Mouse (Mus musculus) ovary, adult 18-20 months (tissue): ENCODE results near the gene Zfp768.
"Not testable (repeated sequence)": the region's sequence is repeated elsewhere in the genome, so short reads cannot be mapped to it uniquely, and the experiment has no call there.

Experiments
- DNase-seq: peaks from one replicate; pipeline ENCODE4 v3.0.0; 2022; ENCODE audit warnings: low spot score, mixed read lengths

The Zfp768 gene

GRCm38 (mm10) chr7:127345512-127346325 lies at the start of gene Zfp768:
TSS of gene Zfp768 (minus strand) at chr7:127345589.
- DNase-seq = peak; percentile 89

GRCm38 (mm10) chr7:127393944-127394333 lies 48.5 kb upstream of the Zfp768 start:
- no peak for DNase-seq

DNA sequence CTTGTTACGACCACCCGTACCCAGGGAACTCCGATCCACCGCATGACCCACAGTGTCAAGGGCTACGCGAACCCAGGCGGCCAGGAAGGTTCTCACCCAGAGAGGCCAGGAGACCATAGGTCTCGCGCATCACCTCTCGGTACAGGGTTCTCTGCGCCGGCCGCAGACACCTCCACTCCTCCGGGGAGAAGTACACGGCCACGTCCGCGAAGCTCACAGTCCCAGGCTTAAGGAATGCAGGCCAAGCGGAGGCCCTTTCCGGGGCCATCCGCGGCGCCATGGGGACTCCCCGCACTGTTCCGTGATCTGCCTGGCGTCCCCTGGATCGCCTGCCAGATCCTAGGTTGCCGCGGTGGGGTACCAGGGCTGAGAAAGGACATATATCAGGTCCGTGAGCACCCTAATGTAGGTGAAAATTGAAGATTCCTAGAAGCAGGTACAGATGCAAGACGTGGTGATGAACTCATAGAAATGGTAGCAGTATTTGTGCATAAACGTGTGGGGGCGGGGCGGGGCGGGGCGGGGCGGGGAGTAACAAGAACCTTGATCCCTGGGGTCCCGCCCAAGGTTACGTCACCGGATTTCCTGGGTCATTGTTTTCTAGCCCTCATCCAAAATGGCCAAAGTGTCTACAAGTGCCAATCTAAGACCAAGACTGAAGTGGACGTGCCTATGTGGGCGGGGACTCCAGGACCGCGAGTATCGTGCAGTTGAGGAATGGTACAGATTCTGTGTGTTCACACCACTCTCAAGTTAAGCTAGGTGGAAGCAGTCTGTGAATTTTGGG lies 48.0 kb upstream of the Zfp768 start, which contains the start of gene E430018J23Rik:
Gene E430018J23Rik (minus strand): TSS at position 473 of the 787 bp plus-strand sequence.
- DNase-seq = peak; percentile 94

GRCm38 (mm10) chr7:127392251-127392824 lies 46.9 kb upstream of the Zfp768 start:
- DNase-seq = no peak

DNA sequence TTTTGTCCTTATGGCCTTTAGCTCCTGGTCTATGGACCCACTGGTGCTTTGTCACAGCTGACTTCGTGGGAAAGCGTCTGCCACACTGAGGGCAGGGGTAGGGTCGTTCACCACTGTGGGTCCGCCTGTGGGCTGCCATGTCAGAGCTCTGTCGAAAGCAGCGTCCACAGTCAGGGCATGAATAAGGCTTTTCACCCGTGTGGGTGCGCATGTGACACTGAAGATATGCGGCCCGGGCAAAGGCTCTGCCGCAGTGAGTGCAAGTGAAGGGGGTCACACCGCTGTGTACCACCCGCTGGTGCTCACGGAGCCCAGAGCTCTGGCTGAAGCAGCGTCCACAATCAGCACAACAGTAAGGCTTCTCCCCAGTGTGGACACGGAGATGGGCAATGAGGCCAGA lies 46.1 kb upstream of the Zfp768 start:
- no peak for DNase-seq

GRCm38 (mm10) chr7:127390306-127390705 lies 44.9 kb upstream of the Zfp768 start:
- no peak for DNase-seq

GRCm38 (mm10) chr7:127388201-127388600 lies 42.8 kb upstream of the Zfp768 start:
- not testable (repeated sequence) for DNase-seq

GRCm38 (mm10) chr7:127386641-127387392 lies 41.4 kb upstream of the Zfp768 start, which contains the start of gene 9130019O22Rik:
TSS of gene 9130019O22Rik (minus strand) at chr7:127387166.
- peak; percentile 82 for DNase-seq

- not testable (repeated sequence) for DNase-seq
Observed at GRCm38 (mm10) chr7:127385560-127385959, 40.2 kb upstream of the Zfp768 start.

DNA sequence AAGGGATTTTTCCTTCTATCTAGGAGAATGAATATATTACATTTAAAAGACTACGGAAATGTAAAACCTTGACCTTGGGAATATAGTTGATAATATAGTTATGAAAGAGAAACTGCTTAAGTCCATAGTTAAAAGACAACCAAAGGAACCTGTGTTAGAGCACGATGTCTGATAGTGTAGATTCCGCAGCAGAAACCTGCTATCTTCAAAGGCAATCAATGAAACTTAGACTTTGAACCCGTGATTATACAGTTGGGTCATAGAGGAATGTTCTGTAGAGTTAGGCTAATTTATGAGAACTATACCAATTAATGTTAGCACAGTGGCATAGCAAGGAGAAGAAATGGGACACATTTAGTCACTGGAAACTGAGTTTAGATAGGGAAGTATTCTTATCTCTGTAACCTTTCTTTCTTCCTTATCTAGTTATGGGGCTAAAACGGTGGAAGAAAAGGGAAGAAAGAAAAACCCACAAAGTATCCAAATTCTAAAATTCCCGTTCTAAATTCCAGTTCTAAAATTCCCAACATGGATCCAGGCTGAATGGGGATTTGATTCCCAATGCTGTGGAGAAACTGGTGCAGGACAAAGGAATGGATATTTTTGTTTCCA lies 33.0 kb upstream of the Zfp768 start:
- no peak for DNase-seq

GRCm38 (mm10) chr7:127375271-127376245 lies 30.2 kb upstream of the Zfp768 start, which contains the start of gene Zfp747:
TSS of gene Zfp747 (minus strand) at chr7:127376050.
- peak; percentile 86 for DNase-seq

DNA sequence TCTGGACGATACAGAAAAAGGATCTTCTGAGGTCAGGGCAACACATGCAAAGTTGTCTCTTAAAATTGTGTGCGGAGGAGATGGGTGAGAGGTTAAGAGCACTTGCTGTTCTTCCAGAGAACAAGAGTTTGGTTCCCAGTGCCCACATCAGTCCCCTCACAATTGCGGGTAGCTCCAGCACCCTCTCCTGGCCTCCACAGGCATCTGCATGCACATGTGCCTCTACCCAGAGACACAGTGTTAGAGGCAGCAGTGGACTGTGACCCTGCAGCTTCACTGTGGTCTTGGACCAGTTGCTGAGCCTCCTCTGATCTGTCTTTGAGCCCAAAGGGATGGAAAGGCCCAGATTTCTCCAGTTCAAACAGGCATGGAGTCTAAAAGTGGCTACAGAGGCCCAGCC lies 26.5 kb upstream of the Zfp768 start:
- DNase-seq = not testable (repeated sequence)

DNA sequence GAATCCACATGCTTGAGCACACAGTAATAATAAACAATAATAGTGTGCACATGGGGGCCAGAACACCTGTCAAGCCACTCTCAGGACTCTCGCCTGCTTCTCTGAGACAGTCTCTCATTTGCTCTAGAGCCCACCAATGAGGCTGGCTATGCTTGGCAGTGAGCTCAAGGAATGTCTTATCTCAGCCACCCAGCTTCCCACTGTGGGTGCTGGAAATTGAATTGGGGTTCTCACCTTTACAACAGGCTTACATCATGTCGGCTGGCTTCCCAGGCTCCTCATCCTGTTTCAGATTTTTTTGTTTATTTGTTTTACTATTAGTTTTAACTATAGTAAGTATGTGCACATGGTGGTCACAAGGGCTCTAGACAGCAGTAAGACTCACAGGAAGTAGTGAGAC lies 25.8 kb upstream of the Zfp768 start:
- DNase-seq = no peak

- DNase-seq = no peak
Observed at GRCm38 (mm10) chr7:127366249-127366648, 20.9 kb upstream of the Zfp768 start.

GRCm38 (mm10) chr7:127364166-127364565 lies 18.8 kb upstream of the Zfp768 start:
- DNase-seq = no peak

DNA sequence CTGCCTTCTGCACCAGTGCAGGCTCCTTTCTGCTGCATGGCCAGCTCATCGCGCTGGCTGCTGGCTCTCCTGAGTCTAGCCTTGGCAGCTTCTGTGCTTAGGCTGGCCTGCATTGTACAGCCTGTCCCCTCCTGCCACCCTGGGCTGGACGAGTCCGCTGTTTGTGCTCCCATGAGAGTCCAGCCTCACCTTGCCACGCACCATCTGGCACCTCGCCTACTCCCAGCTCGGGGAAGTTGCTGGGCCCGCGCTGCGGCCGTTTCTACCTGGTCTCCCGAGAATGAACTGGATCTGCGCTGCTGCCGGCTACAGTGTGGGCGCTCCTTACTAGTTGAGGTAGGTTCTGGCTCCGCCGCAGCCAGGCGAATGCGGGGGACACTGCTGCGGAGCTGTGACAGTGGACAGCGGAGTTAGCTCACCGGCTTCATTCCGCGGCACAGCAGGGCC lies 18.1 kb upstream of the Zfp768 start:
- DNase-seq = no peak

DNA sequence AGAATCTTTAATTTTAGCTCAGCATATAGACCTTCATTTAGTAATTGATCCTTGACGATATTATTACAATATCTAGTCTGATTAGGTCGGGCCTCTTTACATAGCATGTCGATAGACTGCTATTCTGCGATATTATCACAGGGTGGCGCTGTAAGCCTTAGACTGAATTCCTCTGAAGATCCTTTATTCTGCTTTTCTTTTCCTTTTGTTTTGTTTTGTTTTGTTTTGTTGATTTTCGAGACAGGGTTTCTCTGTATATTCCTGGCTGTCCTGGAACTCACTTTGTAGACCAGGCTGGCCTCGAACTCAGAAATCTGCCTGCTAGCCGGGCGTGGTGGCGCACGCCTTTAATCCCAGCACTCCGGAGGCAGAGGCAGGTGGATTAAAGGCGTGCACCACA lies 17.0 kb upstream of the Zfp768 start:
- DNase-seq = not testable (repeated sequence)

DNA sequence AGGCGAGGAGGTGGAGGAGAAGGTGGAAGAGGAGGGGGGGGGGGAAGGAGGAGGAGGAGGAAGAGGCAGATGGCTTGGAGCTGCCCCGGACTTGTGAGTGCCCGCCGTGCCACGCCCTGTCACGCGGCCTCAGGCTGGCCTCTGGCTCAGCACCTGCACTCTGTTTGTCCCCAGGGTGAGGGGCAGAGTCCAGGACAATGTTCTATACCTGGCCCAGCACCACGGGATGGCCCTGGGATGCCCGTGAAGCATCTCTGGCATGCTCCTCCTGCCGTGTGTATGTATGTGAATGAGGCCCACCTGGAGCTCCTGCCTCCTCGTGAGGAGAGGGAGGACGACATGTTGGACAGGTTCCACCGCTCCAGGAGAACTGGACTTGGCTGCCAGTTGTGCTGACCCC lies 16.1 kb upstream of the Zfp768 start:
- DNase-seq = no peak

DNA sequence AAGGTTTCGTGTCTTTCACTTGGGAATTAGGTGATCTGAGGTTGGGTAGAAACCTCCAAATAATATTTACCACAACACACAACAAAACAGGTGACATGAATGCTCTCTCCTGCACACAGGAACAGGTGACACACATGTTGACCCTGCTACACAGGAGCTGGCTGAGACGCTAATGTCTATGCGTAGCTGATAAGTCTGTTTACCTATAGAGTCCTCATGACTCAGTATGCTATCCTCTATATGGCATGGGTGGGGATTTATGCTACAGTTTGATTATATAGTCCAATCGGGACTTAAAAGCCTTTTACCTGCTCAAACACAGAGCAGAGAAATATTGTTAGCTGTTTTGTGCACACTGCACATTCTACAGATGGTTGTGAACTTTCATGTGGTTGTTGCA lies 14.9 kb upstream of the Zfp768 start:
- no peak for DNase-seq

GRCm38 (mm10) chr7:127358472-127358871 lies 13.1 kb upstream of the Zfp768 start:
- no peak for DNase-seq
